Mouse (Mus musculus): Measurements from ENCODE around the gene Fshr.

DNA sequence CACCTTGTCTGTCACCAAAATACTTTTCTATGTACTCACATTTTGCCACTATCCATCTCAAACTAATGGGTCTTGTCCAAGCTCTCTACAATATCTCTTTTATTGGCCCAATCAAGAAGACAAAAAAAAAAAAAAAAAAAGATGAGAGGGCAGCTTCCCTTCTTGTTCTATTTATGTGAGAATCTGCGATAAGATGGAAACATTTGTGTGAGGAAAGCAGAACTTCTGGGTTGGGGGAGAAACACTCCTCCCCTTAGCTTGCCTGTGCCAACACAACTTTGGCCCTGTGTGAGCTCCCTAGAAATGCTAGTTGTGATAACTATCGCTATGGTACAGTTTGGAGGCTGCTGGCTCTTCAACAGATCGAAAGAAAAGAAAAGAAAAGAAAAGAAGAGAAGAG, 38.0 kb downstream of the Fshr start:
- TF ChIP-seq CHD2 (IDR thresholded peaks at IDR 0.05; ENCODE audit: low read depth, low read length) (no peak), HCFC1 (IDR thresholded peaks at IDR 0.05; ENCODE audit: borderline replicate concordance, insufficient read depth, low read length) (no peak)

All from ES-E14 (cell line).